Mouse (Mus musculus) kidney, postnatal 14 days (tissue): ENCODE measurements around the gene 0610037L13Rik.

ENCODE experiments used
- DNase-seq: peaks from one replicate; pipeline ENCODE4 v3.0.0; 2022; ENCODE audit warnings: mixed read lengths

The 0610037L13Rik gene

GRCm38 (mm10) chr4:107889731-107890432 lies at the start of gene 0610037L13Rik:
TSS of gene 0610037L13Rik (plus strand) at chr4:107889813.
- DNase-seq = peak; percentile 96

GRCm38 (mm10) chr4:107843687-107844086 lies 45.9 kb upstream of the 0610037L13Rik start:
- no peak for DNase-seq

GRCm38 (mm10) chr4:107844971-107845370 lies 44.6 kb upstream of the 0610037L13Rik start:
- peak; percentile 68 for DNase-seq

GRCm38 (mm10) chr4:107846795-107847194 lies 42.8 kb upstream of the 0610037L13Rik start:
- no peak for DNase-seq

- DNase-seq = no peak
Measured at GRCm38 (mm10) chr4:107848546-107848945, 41.1 kb upstream of the 0610037L13Rik start.

GRCm38 (mm10) chr4:107849621-107850020 lies 40.0 kb upstream of the 0610037L13Rik start:
- no peak for DNase-seq

GRCm38 (mm10) chr4:107850091-107850490 lies 39.5 kb upstream of the 0610037L13Rik start:
- DNase-seq = peak; percentile 41

- DNase-seq = no peak
Measured at GRCm38 (mm10) chr4:107853333-107853732, 36.3 kb upstream of the 0610037L13Rik start.

GRCm38 (mm10) chr4:107853836-107854235 lies 35.8 kb upstream of the 0610037L13Rik start:
- peak; percentile 33 for DNase-seq

GRCm38 (mm10) chr4:107856958-107857686 lies 32.5 kb upstream of the 0610037L13Rik start:
- DNase-seq = no peak

- DNase-seq = no peak
Measured at GRCm38 (mm10) chr4:107858995-107859394, 30.6 kb upstream of the 0610037L13Rik start.

GRCm38 (mm10) chr4:107864866-107865265 lies 24.7 kb upstream of the 0610037L13Rik start:
- DNase-seq = no peak

GRCm38 (mm10) chr4:107879254-107880050 lies 10.2 kb upstream of the 0610037L13Rik start, which contains the start of gene Magoh:
TSS of gene Magoh (plus strand) at chr4:107879755.
- DNase-seq = peak; percentile 98

GRCm38 (mm10) chr4:107881631-107882030 lies 8.0 kb upstream of the 0610037L13Rik start:
- DNase-seq = no peak

GRCm38 (mm10) chr4:107886371-107886770 lies 3.2 kb upstream of the 0610037L13Rik start:
- DNase-seq = no peak

GRCm38 (mm10) chr4:107889385-107889730 lies 255 bp upstream of the 0610037L13Rik start:
- no peak for DNase-seq

- DNase-seq = peak; percentile 13
Measured at GRCm38 (mm10) chr4:107892663-107893062, 3.0 kb downstream of the 0610037L13Rik start.

- DNase-seq = no peak
Measured at GRCm38 (mm10) chr4:107899211-107899927, 9.8 kb downstream of the 0610037L13Rik start.

GRCm38 (mm10) chr4:107900206-107900605 lies 10.6 kb downstream of the 0610037L13Rik start:
- no peak for DNase-seq

- DNase-seq = no peak
Measured at GRCm38 (mm10) chr4:107904252-107904651, 14.6 kb downstream of the 0610037L13Rik start.

- DNase-seq = no peak
Measured at GRCm38 (mm10) chr4:107906561-107906960, 16.9 kb downstream of the 0610037L13Rik start.

- no peak for DNase-seq
Measured at GRCm38 (mm10) chr4:107910020-107910419, 20.4 kb downstream of the 0610037L13Rik start.

GRCm38 (mm10) chr4:107920336-107920735 lies 30.7 kb downstream of the 0610037L13Rik start:
- peak; percentile 34 for DNase-seq
